Mouse (Mus musculus) bone marrow, adult 2 months (tissue): ENCODE results near the gene Rabep2. TPM values are rescaled to one million over a fixed set of nuclear protein-coding genes. Genes with fewer than 3 reads are reported as not detected.

ENCODE experiments used
- H3K27ac ChIP-seq: fragments of 200-500 bp; 2 replicates; pipeline ENCODE4 v1.5.1; 2012; ENCODE audit warnings: low read depth, mild to moderate bottlenecking, control low read depth, inconsistent platforms, low read length; ENCODE audit not compliant: control insufficient read depth, poor library complexity, insufficient read depth
- H3K4me1 ChIP-seq: fragments of 200-500 bp; 2 replicates; pipeline ENCODE4 v1.6.1; 2011; ENCODE audit warnings: low read length; ENCODE audit not compliant: control insufficient read depth, insufficient read depth
- H3K4me3 ChIP-seq: fragments of 200-500 bp; replicated peaks from 2 replicates; pipeline ENCODE3; 2011; ENCODE audit warnings: mild to moderate bottlenecking, low read depth, low read length, control low read depth; ENCODE audit not compliant: control insufficient read depth
- CTCF ChIP-seq: fragments of 200-500 bp; IDR thresholded peaks from 2 replicates; pipeline ENCODE4 v1.5.1; 2011; ENCODE audit warnings: low read length, control low read depth; ENCODE audit not compliant: control insufficient read depth, insufficient read depth
- POLR2A ChIP-seq: fragments of 200-500 bp; IDR thresholded peaks from 2 replicates; pipeline ENCODE4 v1.6.1; 2011; ENCODE audit warnings: low read depth, mild to moderate bottlenecking, control low read depth, low read length, borderline replicate concordance; ENCODE audit not compliant: control insufficient read depth
- WGBS: fragments of 180-500 bp; shearing (Covaris S2); methylation state at CpG from one replicate; pipeline ENCODE4 v1.1.7; 2018; 5-methylcytosine and 5-hydroxymethylcytosine counted together
- polyA plus RNA-seq: library from polyadenylated mRNA; stranded (reverse); fragments of >200 nt; gene quantifications from 2 replicates; pipeline ENCODE4 v1.2.4, GENCODE M21; 2011; ENCODE audit warnings: low replicate concordance; ENCODE audit not compliant: missing spikeins, insufficient read depth, insufficient read length

The Rabep2 gene
- polyA plus RNA-seq, 1 experiment, result 28.6 TPM

DNA sequence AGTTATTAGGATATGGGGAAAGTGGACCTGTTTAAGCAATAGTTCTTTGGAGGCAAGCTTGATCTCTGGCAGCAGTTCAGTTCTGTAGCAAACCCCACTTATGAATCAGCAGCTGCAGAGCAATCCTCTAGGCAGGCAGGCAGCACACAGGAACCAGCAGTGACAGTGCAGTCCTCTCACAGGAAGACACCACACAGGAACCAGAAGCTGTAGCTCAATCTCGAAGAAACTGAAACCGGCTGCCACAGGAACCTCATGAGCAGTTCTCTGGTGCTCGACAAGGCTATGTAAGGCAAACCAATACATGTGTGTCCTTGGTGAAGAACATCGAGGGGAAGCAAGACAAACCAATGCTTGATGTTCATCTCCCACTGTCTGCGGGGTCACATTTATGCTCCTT is 6.8 kb upstream of the Rabep2 start:
- TF ChIP-seq POLR2A, result no peak
- no peak for TF ChIP-seq CTCF
- Histone ChIP-seq H3K27ac (no peak overlapping the region), H3K4me3 (no peak overlapping the region), H3K4me1 (peaks cover 3% of the 10 kb centered on the region)
- WGBS, result 45% methylated on average over 5 of the region's 5 CpGs

DNA sequence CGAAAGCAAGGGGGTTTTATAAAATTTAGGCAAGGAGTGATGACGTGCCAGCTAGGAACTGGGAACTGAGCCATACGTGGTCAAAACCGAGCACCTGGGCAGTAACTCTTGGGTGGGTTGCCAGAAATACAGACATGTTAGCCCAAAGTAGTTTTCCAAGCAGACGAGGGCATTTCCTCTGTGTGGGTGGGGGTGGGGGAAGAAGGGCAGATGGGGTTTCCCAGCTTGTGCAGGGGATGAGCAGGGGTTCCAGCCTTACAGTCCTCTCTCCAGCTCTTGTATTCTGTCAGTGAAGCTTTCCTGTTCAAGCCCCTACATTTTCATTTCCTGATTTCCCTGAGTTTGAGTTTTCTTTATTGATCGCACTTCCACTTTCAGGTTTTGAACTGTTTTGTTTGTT is 4.4 kb upstream of the Rabep2 start:
- H3K27ac ChIP-seq, result no peak overlapping the region
- H3K4me3 ChIP-seq, result no peak overlapping the region
- 57% methylated on average over 6 of the region's 6 CpGs for WGBS
- peaks cover 1% of the 10 kb centered on the region for H3K4me1 ChIP-seq
- TF ChIP-seq POLR2A (no peak), CTCF (no peak)

DNA sequence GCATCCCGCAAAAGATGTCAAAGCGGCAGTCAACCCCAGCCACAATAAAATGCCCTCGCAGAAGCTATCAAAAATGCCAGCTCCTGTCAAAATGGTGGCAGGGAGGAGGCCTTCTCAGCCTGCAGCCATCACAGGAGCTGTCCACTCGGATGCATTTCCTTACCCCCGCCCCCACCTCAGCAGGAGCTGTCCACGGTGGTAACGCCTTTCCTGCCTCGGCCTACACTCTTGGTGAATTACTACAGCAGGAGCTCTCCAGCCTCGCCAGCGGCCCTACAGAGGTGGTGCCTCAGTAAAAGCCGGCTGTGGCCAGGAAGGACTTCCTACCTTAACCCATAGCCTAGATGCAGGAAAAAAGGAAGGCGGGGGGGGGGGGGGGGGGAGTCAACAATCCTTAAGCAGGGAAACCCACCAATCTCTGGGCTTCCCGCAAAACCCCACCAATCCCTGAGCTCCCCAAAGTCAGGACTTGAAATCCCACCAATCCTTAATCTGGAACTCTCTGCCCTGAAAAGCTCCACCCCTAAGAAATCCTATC is 1.2 kb upstream of the Rabep2 start:
- 92% methylated on average over 13 of the region's 13 CpGs for WGBS
- Histone ChIP-seq H3K4me3 (no peak overlapping the region), H3K4me1 (peaks cover 5% of the 10 kb centered on the region), H3K27ac (no peak overlapping the region; the same call in 1 of the 2 replicates)
- TF ChIP-seq CTCF (no peak), POLR2A (no peak)

DNA sequence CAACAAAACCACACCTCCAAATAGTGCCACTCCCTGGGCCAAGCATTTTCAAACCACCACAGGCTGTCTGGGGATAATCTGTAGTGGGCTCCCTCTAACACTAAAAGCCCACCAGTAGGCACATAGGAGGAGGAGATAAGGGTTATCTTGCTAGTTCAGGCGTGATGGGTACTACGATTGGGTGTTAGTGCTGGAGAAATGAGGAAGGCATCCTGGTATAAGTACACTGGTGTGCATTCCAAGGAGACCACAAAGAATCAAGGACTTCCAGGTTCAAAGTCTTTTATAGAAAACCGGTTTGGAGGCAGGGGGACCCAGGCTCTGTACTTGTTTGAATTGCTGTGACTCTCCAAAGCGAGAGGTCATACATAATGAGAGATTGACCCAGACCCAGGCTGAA is 405 bp upstream of the Rabep2 start:
- TF ChIP-seq CTCF (no peak), POLR2A (no peak)
- Histone ChIP-seq H3K4me1 (peaks cover 5% of the 10 kb centered on the region), H3K4me3 (no peak overlapping the region), H3K27ac (peak overlapping the region; percentile 94)
- 23% methylated on average over 4 of the region's 4 CpGs for WGBS

DNA sequence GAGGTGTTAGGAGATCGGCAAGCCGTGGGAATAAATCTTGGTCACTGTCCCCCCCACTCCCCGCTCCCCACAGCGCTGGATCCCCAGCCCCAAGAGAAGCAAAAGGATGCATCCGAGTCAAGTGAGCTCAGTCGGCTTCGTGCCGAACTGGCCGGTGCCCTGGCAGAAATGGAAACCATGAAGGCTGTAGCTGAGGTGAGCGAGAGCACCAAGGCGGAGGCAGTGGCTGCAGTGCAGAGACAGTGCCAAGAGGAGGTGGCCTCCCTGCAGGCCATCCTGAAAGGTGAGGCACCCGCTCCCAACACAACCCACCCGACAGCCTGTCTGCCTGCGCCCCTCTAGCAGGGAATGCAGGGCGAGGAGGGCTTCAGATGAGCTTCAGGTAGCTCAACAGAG is 942 bp downstream of the Rabep2 start:
- H3K4me1 ChIP-seq, result peaks cover 5% of the 10 kb centered on the region
- WGBS, result 45% methylated on average over 15 of the region's 15 CpGs
- no peak overlapping the region for H3K27ac ChIP-seq
- H3K4me3 ChIP-seq, result peak overlapping the region; percentile 82
- TF ChIP-seq CTCF (no peak), POLR2A (no peak)

DNA sequence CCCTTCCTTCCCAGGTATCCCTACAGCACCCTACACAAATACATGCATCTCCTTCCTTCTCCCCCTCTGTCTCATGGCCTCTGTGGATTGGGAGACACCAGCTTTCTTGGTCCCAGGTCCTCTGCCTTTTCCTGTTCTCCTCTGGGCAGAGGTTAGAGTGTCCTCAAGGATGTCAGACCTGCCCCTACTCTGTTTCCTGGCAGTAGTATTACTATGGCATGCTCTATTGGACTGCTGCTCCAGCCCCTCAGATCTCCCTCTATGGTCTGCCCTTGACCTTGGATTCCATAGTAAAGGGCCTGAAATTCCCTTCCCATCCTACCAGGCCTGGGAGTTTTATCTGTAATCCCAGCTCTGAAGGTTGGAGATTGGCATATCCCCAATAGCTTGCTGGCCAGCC is 1.6 kb downstream of the Rabep2 start:
- Histone ChIP-seq H3K27ac (no peak overlapping the region), H3K4me1 (peaks cover 4% of the 10 kb centered on the region; the same call in 1 of the 2 replicates), H3K4me3 (no peak overlapping the region)
- no peak for TF ChIP-seq CTCF

DNA sequence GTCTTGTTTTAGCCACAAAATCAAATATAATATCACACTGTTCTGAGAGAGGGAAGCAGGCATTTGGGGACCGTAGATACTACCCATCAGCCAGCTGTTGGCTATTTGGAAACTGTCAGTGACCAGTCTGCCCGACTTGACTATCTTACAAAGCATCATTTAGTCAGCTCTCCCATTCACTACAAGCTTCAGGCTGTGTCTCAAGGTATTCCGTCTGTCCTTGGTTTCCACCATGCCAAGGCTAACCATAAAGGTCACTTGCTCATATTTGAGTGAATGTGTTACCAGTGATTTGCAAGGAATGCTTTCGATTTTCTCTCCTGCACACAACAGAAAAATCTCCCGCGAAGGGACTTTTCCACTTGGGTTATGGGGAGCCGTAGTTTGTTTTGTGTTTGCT is 6.2 kb downstream of the Rabep2 start:
- 87% methylated on average over 7 of the region's 7 CpGs for WGBS
- peaks cover 1% of the 10 kb centered on the region; the same call in 1 of the 2 replicates for H3K4me1 ChIP-seq
- H3K4me3 ChIP-seq, result no peak overlapping the region
- H3K27ac ChIP-seq, result no peak overlapping the region
- TF ChIP-seq CTCF (no peak), POLR2A (no peak)

DNA sequence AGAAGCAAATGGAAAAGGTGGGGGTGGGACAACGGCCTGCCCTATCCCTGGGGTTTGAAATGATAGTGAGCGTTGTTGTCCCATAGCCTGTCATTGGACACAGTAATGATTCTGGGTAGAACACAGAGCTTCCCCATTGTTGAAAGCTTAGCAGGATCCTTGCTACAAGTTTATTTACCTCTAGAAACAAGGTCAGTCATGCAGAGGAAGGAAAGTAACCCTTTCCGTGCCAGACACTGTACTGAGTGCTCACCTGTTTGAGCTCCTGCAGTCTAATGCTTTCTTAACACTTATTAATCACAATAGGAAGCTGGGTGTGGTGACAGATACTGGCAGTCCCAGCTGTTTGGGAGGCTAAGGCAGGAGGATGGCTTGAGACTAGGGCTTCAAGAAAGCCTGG is 7.2 kb downstream of the Rabep2 start:
- H3K27ac ChIP-seq, result no peak overlapping the region
- WGBS, result 84% methylated on average over 3 of the region's 3 CpGs
- no peaks in the 10 kb centered on the region for H3K4me1 ChIP-seq
- TF ChIP-seq POLR2A, result no peak
- no peak for TF ChIP-seq CTCF
- H3K4me3 ChIP-seq, result no peak overlapping the region

DNA sequence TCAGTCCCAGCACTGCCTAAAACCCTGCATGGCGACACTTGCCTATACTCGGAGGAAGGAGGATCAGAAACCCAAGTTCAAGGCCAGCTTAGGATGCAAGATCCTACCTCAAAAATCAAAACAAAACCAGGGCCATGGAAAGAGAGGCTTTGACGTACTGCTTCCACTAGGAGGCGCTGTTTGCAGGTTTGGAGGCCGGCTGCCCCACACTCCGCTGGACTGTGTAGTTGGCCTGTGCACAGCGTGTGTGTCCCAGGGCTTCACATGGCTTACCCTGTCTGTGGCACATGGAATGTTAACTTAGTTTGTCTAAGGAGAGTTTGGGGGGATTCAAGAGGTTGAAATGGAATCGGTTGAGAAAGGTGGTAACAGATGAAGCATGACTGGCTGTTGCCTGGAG is 8.3 kb downstream of the Rabep2 start:
- WGBS, result 21% methylated on average over 8 of the region's 8 CpGs
- H3K4me1 ChIP-seq, result no peaks in the 10 kb centered on the region
- no peak overlapping the region for H3K4me3 ChIP-seq
- peak overlapping the region; percentile 1; the same call in 1 of the 2 replicates for H3K27ac ChIP-seq
- TF ChIP-seq CTCF, result peak; percentile 92
- TF ChIP-seq POLR2A, result no peak
